In genomic region chr2:31572051-31572914, GRCm38 (mm10) we compare ENCODE assay signal across 8 mouse cellular contexts. TPM values are rescaled to one million over a fixed set of nuclear protein-coding genes. Genes with fewer than 3 reads are reported as not detected.
DNase-seq lines count a peak whose midpoint lies in the region; ATAC-seq lines count a peak whose summit lies in the region.

Fubp3 (plus strand) TSS chr2:31572651.

- H3K4me1 ChIP-seq in hindbrain, embryonic 16.5 days (ENCODE audit: control insufficient read depth, insufficient read depth, low read depth, low read length) = peaks cover 17% of the 10 kb centered on the region

- no peaks in the 10 kb centered on the region for H3K36me3 ChIP-seq in hindbrain, embryonic 16.5 days (ENCODE audit: control insufficient read depth, insufficient read depth, low read length)
- H3K36me3 ChIP-seq in macrophage (ENCODE audit: inconsistent target) = no peaks in the 10 kb centered on the region

- WGBS in hindbrain, embryonic 16.5 days = under 1% methylated on average over 47 of the region's 51 CpGs
- 2% methylated on average over 49 of the region's 51 CpGs for WGBS in macrophage (ENCODE audit: missing documents)

- peak; percentile 89 for DNase-seq in WW6 (ENCODE audit: low read depth, low spot score)
- DNase-seq in cerebellum, postnatal 4 days (ENCODE audit: low spot score in 2 of 2) = peak; percentile 72 to 89
- peak; percentile 90 for DNase-seq in gastrocnemius, adult 18-20 months (ENCODE audit: low spot score)
- peak; percentile 91 to 92 for DNase-seq in left cerebral cortex, adult 18-20 months (ENCODE audit: low spot score in 2 of 2)
- DNase-seq in right cerebral cortex, adult 18-20 months = peak; percentile 92
- peak; percentile 64 for DNase-seq in urinary bladder, postnatal 10 days (ENCODE audit: low spot score)

- peaks cover 47% of the 10 kb centered on the region for H3K79me2 ChIP-seq in macrophage (ENCODE audit: inconsistent target)

- H3K9me3 ChIP-seq in hindbrain, embryonic 16.5 days (ENCODE audit: control insufficient read depth, low read length) = no peaks in the 10 kb centered on the region

- ATAC-seq in hindbrain, embryonic 16.5 days = peak; percentile 98

- H3K27ac ChIP-seq in hindbrain, embryonic 16.5 days (ENCODE audit: low read depth, low read length) = peak within 1 kb of the TSS; percentile 82
- H3K27ac ChIP-seq in macrophage = peak within 1 kb of the TSS; percentile 39

- H3K4me3 ChIP-seq in hindbrain, embryonic 16.5 days (ENCODE audit: low read length) = peak within 1 kb of the TSS; percentile 71
- peak within 1 kb of the TSS; percentile 67 for H3K4me3 ChIP-seq in macrophage (ENCODE audit: inconsistent target)

- H3K4me2 ChIP-seq in hindbrain, embryonic 16.5 days (ENCODE audit: low read length) = peak within 1 kb of the TSS; percentile 98

- peaks cover 6% of the 10 kb centered on the region for H3K27me3 ChIP-seq in hindbrain, embryonic 16.5 days (replicated peaks; ENCODE audit: control insufficient read depth, insufficient read depth, low read length)

- peak within 1 kb of the TSS; percentile 95 for H3K9ac ChIP-seq in hindbrain, embryonic 16.5 days (ENCODE audit: low read depth, low read length)

RNA-seq across cellular contexts. Expression of gene Fubp3, which starts in this region (rescaled TPM):
- total RNA-seq in gastrocnemius, adult 18-20 months (2021) = 1 to 10 TPM; 7.6 to 9.5 TPM
- 42.8 and 44.2 TPM in 2 replicates for polyA plus RNA-seq in hindbrain, embryonic 16.5 days (2015; fragmentation: Nextera tagmentation; extraction: Ambion mirVana)
- 10 to 100 TPM; 33.3 to 33.8 TPM for total RNA-seq in left cerebral cortex, adult 18-20 months (2021)
- total RNA-seq in macrophage (2018; cell fraction: chromatin; rRNA removed) = 10 to 100 TPM; 19.5 to 72.1 (median 52.4) TPM
- 10 to 100 TPM; 14.6 to 27.2 (median 20.5) TPM for total RNA-seq in macrophage (2018; cell fraction: cytosol; rRNA removed)
- total RNA-seq in macrophage (2018; cell fraction: nucleus; rRNA removed) = 10 to 100 TPM; 15.9 to 57.9 (median 33.6) TPM
- 19.6 to 23.3 TPM (median 20.0 TPM) in 3 replicates for polyA plus RNA-seq in macrophage (2018)

Comparison
In these comparisons a context has a peak if more than half of its experiments do, and no peak if none do; other contexts are left out.
1. Peak in every context shown above with its lines: DNase-seq, ATAC-seq, H3K4me3 ChIP-seq and H3K27ac ChIP-seq.